Mouse (Mus musculus) bone marrow, adult 2 months (tissue): ENCODE results near the gene Timm22.

Experiments
- CTCF ChIP-seq: fragments of 200-500 bp; IDR thresholded peaks from 2 replicates; pipeline ENCODE4 v1.5.1; 2011; ENCODE audit warnings: low read length, control low read depth; ENCODE audit not compliant: control insufficient read depth, insufficient read depth
- POLR2A ChIP-seq: fragments of 200-500 bp; IDR thresholded peaks from 2 replicates; pipeline ENCODE4 v1.6.1; 2011; ENCODE audit warnings: low read depth, mild to moderate bottlenecking, control low read depth, low read length, borderline replicate concordance; ENCODE audit not compliant: control insufficient read depth

GRCm38 (mm10) chr11:76384307-76384706, 22.4 kb upstream of the Timm22 start:
- TF ChIP-seq CTCF (no peak), POLR2A (no peak)
